Mouse (Mus musculus): Measurements from ENCODE around the gene Car5b. TPM values are rescaled to one million over a fixed set of nuclear protein-coding genes. Genes with fewer than 3 reads are reported as not detected.

Gene Car5b
- 0.24 and 0.42 TPM in 2 replicates for polyA plus RNA-seq (2015; fragmentation: Nextera tagmentation; extraction: Ambion mirVana)

GRCm38 (mm10) chrX:164027607-164028289 lies at the start of gene Car5b:
Gene Car5b (minus strand): TSS chrX:164027997.

GRCm38 (mm10) chrX:164076040-164076775 lies 48.4 kb upstream of the Car5b start, which contains the start of gene Siah1b:
Gene Siah1b (minus strand): TSS chrX:164076493.

GRCm38 (mm10) chrX:163958467-163958875 lies 69.3 kb downstream of the Car5b start, which contains the start of gene Zrsr2:
Gene Zrsr2 (minus strand): TSS chrX:163958661.

Other genes with a start within 250 kb of the Car5b start
- 9.8 and 13.2 TPM in 2 replicates for gene Ap1s2, start 119.0 kb downstream of the Car5b start, polyA plus RNA-seq (2015; fragmentation: Nextera tagmentation; extraction: Ambion mirVana)
- 37.8 and 38.4 TPM in 2 replicates for gene Zrsr2, start 69.3 kb downstream of the Car5b start, polyA plus RNA-seq (2015; fragmentation: Nextera tagmentation; extraction: Ambion mirVana)
- 16.1 and 17.3 TPM in 2 replicates for gene Siah1b, start 48.5 kb upstream of the Car5b start, polyA plus RNA-seq (2015; fragmentation: Nextera tagmentation; extraction: Ambion mirVana)
- gene Cltrn, start 60.8 kb upstream of the Car5b start, polyA plus RNA-seq (2015; fragmentation: Nextera tagmentation; extraction: Ambion mirVana): 0.16 TPM in 1 of 2 replicates, not detected in the other
- gene Ace2, start 111.3 kb upstream of the Car5b start, polyA plus RNA-seq (2015; fragmentation: Nextera tagmentation; extraction: Ambion mirVana): 0.40 and 0.41 TPM in 2 replicates
- gene Bmx, start 230.2 kb upstream of the Car5b start, polyA plus RNA-seq (2015; fragmentation: Nextera tagmentation; extraction: Ambion mirVana): 4.1 and 5.2 TPM in 2 replicates
- 17.4 and 18.0 TPM in 2 replicates for gene Pir, start 241.4 kb upstream of the Car5b start, polyA plus RNA-seq (2015; fragmentation: Nextera tagmentation; extraction: Ambion mirVana)